Mouse (Mus musculus) adrenal gland, postnatal 4 days (tissue): ENCODE data around the gene Tmem177. TPM values are rescaled to one million over a fixed set of nuclear protein-coding genes. Genes with fewer than 3 reads are reported as not detected.
A peak's percentile ranks its signal among the peaks of the same experiment; 100 is the strongest.

Experiments used
- DNase-seq, 2 experiments: peaks; one replicate each; pipeline ENCODE4 v3.0.0; 2021 to 2022; ENCODE audit warnings: low spot score in 2 of 2, mixed read lengths in 2 of 2
- long read RNA-seq, 2 experiments: library from polyadenylated mRNA; stranded (forward); transcript quantifications; one replicate each; pipeline ENCODE4 v2.0.0; 2021
- total RNA-seq, 2 experiments: library from RNA; stranded (reverse); gene quantifications; 2 replicates each; pipeline ENCODE4 v1.2.3; 2021

Tmem177 gene
- 10 to 100 TPM in 1 of 2 experiments, 1 to 10 TPM in 1; 9.7 to 10.1 TPM for total RNA-seq
- long read RNA-seq, experiment 1, transcript Tmem177-201 (2 exons, 3,341 nt), result major isoform, 12 of 17 reads
- long read RNA-seq, experiment 1, partial matches to known transcripts, result 0 of 17 reads
- long read RNA-seq, experiment 1, other reads (novel, unspliced or antisense), result 5 of 17 reads
- long read RNA-seq, experiment 2, transcript Tmem177-201 (2 exons, 3,341 nt), result major isoform, 11 of 16 reads
- long read RNA-seq, experiment 2, partial matches to known transcripts, result 0 of 16 reads
- long read RNA-seq, experiment 2, other reads (novel, unspliced or antisense), result 5 of 16 reads

GRCm38 (mm10) chr1:119912953-119913814 lies at the start of gene Tmem177:
Tmem177 (minus strand) TSS chr1:119913208.
- peak; percentile 92 for DNase-seq

GRCm38 (mm10) chr1:119959920-119960319 lies 46.9 kb upstream of the Tmem177 start:
- DNase-seq, result no peak

- no peak for DNase-seq
Measured at GRCm38 (mm10) chr1:119959464-119959863, 46.5 kb upstream of the Tmem177 start.

GRCm38 (mm10) chr1:119957716-119958222 lies 44.8 kb upstream of the Tmem177 start:
- no peak for DNase-seq

- no peak for DNase-seq
Measured at GRCm38 (mm10) chr1:119954680-119955079, 41.7 kb upstream of the Tmem177 start.

GRCm38 (mm10) chr1:119953456-119953855 lies 40.4 kb upstream of the Tmem177 start:
- DNase-seq, result no peak

- DNase-seq, result no peak
Measured at GRCm38 (mm10) chr1:119950086-119950485, 37.1 kb upstream of the Tmem177 start.

GRCm38 (mm10) chr1:119936861-119937260 lies 23.9 kb upstream of the Tmem177 start:
- no peak for DNase-seq

GRCm38 (mm10) chr1:119931421-119932150 lies 18.6 kb upstream of the Tmem177 start:
- DNase-seq, result no peak

GRCm38 (mm10) chr1:119929715-119930114 lies 16.7 kb upstream of the Tmem177 start:
- DNase-seq, result no peak

- DNase-seq, result no peak
Measured at GRCm38 (mm10) chr1:119919299-119919698, 6.3 kb upstream of the Tmem177 start.

- DNase-seq, result no peak
Measured at GRCm38 (mm10) chr1:119916823-119917371, 3.9 kb upstream of the Tmem177 start.

- no peak for DNase-seq
Measured at GRCm38 (mm10) chr1:119907206-119907748, 5.7 kb downstream of the Tmem177 start.

GRCm38 (mm10) chr1:119903231-119903620 lies 9.8 kb downstream of the Tmem177 start:
- DNase-seq, result no peak

GRCm38 (mm10) chr1:119902551-119903230 lies 10.3 kb downstream of the Tmem177 start:
- DNase-seq, result no peak

- no peak for DNase-seq
Measured at GRCm38 (mm10) chr1:119899195-119900123, 13.5 kb downstream of the Tmem177 start.

GRCm38 (mm10) chr1:119894936-119895335 lies 18.1 kb downstream of the Tmem177 start:
- peak; percentile 34 to 47 for DNase-seq

GRCm38 (mm10) chr1:119893600-119893999 lies 19.4 kb downstream of the Tmem177 start:
- DNase-seq, result no peak

- no peak for DNase-seq
Measured at GRCm38 (mm10) chr1:119892933-119893332, 20.1 kb downstream of the Tmem177 start.
